8 mouse cellular contexts compared by ENCODE assay signal in the genomic region with DNA sequence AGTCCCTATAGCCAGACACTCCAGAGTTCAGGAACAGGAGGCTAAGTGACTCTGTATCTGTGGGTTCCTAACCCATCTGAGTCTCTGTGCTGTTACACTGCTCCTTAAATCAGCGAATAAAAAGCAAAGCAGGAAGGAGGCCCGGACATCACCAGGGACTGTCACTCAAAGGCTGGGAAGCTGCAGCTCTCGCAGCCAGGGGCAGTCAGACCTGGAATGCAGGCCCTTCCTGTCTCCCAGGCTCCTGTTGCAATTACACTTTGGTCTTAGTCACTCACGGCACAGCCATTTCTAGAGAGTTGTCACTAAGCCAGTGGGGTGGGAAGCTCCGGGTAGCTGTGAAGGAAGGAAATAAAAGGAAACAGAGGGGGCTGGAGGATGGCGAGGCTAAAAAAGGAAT. TPM values are rescaled to one million over a fixed set of nuclear protein-coding genes. Genes with fewer than 3 reads are reported as not detected.
A peak's percentile ranks its signal among the peaks of the same experiment; 100 is the strongest.
DNase-seq lines count a peak whose midpoint lies in the region; ATAC-seq and TF ChIP-seq lines count a peak whose summit lies in the region.

No protein-coding gene starts in this region.

- no peak overlapping the region for H3K4me3 ChIP-seq in heart, postnatal 0 days (ENCODE audit: low read depth, low read length)
- H3K4me3 ChIP-seq in limb, embryonic 10.5 days = no peak overlapping the region
- no peak overlapping the region for H3K4me3 ChIP-seq in neural tube, embryonic 14.5 days (ENCODE audit: low read depth, low read length)

- H3K27me3 ChIP-seq in heart, postnatal 0 days (ENCODE audit: control insufficient read depth, insufficient read depth, low read length) = no peaks in the 10 kb centered on the region
- no peaks in the 10 kb centered on the region for H3K27me3 ChIP-seq in limb, embryonic 10.5 days (ENCODE audit: low read depth, poor library complexity, severe bottlenecking)
- no peaks in the 10 kb centered on the region for H3K27me3 ChIP-seq in neural tube, embryonic 14.5 days (ENCODE audit: control insufficient read depth, insufficient read depth, low read length)

- peaks cover 41% of the 10 kb centered on the region for H3K4me1 ChIP-seq in heart, postnatal 0 days (ENCODE audit: control insufficient read depth, insufficient read depth)
- H3K4me1 ChIP-seq in limb, embryonic 10.5 days = peaks cover 42% of the 10 kb centered on the region
- peaks cover 26% of the 10 kb centered on the region for H3K4me1 ChIP-seq in neural tube, embryonic 14.5 days (ENCODE audit: control insufficient read depth, insufficient read depth, low read length)

- TF ChIP-seq EP300 in heart, postnatal 0 days (IDR thresholded peaks at IDR 0.05; ENCODE audit: low read depth) = peak; percentile 35; the same call in 1 of the 2 replicates

- no peaks in the 10 kb centered on the region for H3K9me3 ChIP-seq in heart, postnatal 0 days (replicated peaks; ENCODE audit: control insufficient read depth, low read length)
- H3K9me3 ChIP-seq in limb, embryonic 10.5 days (replicated peaks) = no peaks in the 10 kb centered on the region
- no peaks in the 10 kb centered on the region for H3K9me3 ChIP-seq in neural tube, embryonic 14.5 days (ENCODE audit: control insufficient read depth, low read length)

- no peaks in the 10 kb centered on the region for H3K36me3 ChIP-seq in heart, postnatal 0 days (replicated peaks; ENCODE audit: control insufficient read depth, insufficient read depth, low read length)
- no peaks in the 10 kb centered on the region for H3K36me3 ChIP-seq in limb, embryonic 10.5 days
- no peaks in the 10 kb centered on the region for H3K36me3 ChIP-seq in neural tube, embryonic 14.5 days (ENCODE audit: control insufficient read depth, insufficient read depth, low read length)

- DNase-seq in adrenal gland, adult 2 months = peak; percentile 64
- DNase-seq in adrenal gland, adult 18-20 months (ENCODE audit: low spot score in 2 of 2) = no peak
- DNase-seq in urinary bladder, postnatal 10 days (ENCODE audit: low spot score) = peak; percentile 47
- no peak for DNase-seq in urinary bladder, postnatal 25 days (ENCODE audit: low spot score)
- peak; percentile 65 for DNase-seq in heart, postnatal 0 days (ENCODE audit: low spot score)
- DNase-seq in limb, embryonic 10.5 days (ENCODE audit: low spot score) = no peak
- DNase-seq in spleen, adult 12 weeks (ENCODE audit: low spot score) = no peak

- no peak overlapping the region for H3K9ac ChIP-seq in heart, postnatal 0 days (replicated peaks; ENCODE audit: low read depth, low read length)
- no peak overlapping the region for H3K9ac ChIP-seq in neural tube, embryonic 14.5 days (replicated peaks; ENCODE audit: low read depth, low read length)

- peak overlapping the region; percentile 82 for H3K27ac ChIP-seq in heart, postnatal 0 days (ENCODE audit: low read depth)
- peak overlapping the region; percentile 11; the same call in 1 of the 2 replicates for H3K27ac ChIP-seq in limb, embryonic 10.5 days
- peak overlapping the region; percentile 22; the same call in 1 of the 2 replicates for H3K27ac ChIP-seq in neural tube, embryonic 14.5 days (ENCODE audit: low read depth, low read length)

- H3K4me2 ChIP-seq in heart, postnatal 0 days (ENCODE audit: low read depth, low read length) = peak overlapping the region; percentile 13; the same call in 1 of the 2 replicates
- no peak overlapping the region for H3K4me2 ChIP-seq in neural tube, embryonic 14.5 days (ENCODE audit: low read depth, low read length)

- ATAC-seq in heart, postnatal 0 days (ENCODE audit: insufficient read depth, low read depth) = peak; percentile 42
- no peak for ATAC-seq in neural tube, embryonic 14.5 days (ENCODE audit: low read depth)

- 0 out of 2 replicates have a peak, but pooled peaks have one; percentile 7 for TF ChIP-seq CTCF in heart, postnatal 0 days (IDR thresholded peaks at IDR 0.05; ENCODE audit: low read depth)

- WGBS in heart, postnatal 0 days = 8% methylated on average over 6 of the region's 6 CpGs
- 5% methylated on average over 6 of the region's 6 CpGs for WGBS in limb, embryonic 10.5 days
- WGBS in neural tube, embryonic 14.5 days = 16% methylated on average over 6 of the region's 6 CpGs

RNA-seq across cellular contexts. Expression of a gene that starts 33.2 kb away (rescaled TPM):
- 10 to 100 TPM; 27.4 to 35.9 TPM for total RNA-seq in adrenal gland, adult 2 months (2021)
- polyA plus RNA-seq in adrenal gland, adult 2 months (2012; rRNA removed) = 25.8 and 38.6 TPM in 2 replicates
- 10 to 100 TPM; 19.1 to 30.6 TPM for total RNA-seq in adrenal gland, adult 18-20 months (2021)
- total RNA-seq in heart, postnatal 0 days (2014; rRNA removed; ENCODE audit: low replicate concordance) = 27.7 and 29.9 TPM in 2 replicates
- polyA plus RNA-seq in heart, postnatal 0 days (2015; fragmentation: Nextera tagmentation; extraction: Ambion mirVana) = 11.8 and 13.2 TPM in 2 replicates
- polyA plus RNA-seq in limb, embryonic 10.5 days (2016; fragmentation: Nextera tagmentation; extraction: Ambion mirVana) = 17.0 and 18.1 TPM in 2 replicates
- 34.4 and 38.3 TPM in 2 replicates for polyA plus RNA-seq in neural tube, embryonic 14.5 days (2014; fragmentation: Nextera tagmentation; extraction: Ambion mirVana)

Comparison
In these comparisons a context has a peak if more than half of its experiments do, and no peak if none do; other contexts are left out.
1. DNase-seq: peak in adrenal gland, adult 2 months (single experiment), urinary bladder, postnatal 10 days (single experiment) and heart, postnatal 0 days (single experiment); none in adrenal gland, adult 18-20 months (0 of 2), urinary bladder, postnatal 25 days (single experiment), limb, embryonic 10.5 days (single experiment) and spleen, adult 12 weeks (single experiment).
2. H3K27ac ChIP-seq: peak in every context shown above with its lines; median percentile 82 in heart, postnatal 0 days; 22 in neural tube, embryonic 14.5 days; 11 in limb, embryonic 10.5 days.